Mouse (Mus musculus) layer of hippocampus, postnatal 25 days (tissue): Measurements from ENCODE around the gene Fam184a. TPM values are rescaled to one million over a fixed set of nuclear protein-coding genes. Genes with fewer than 3 reads are reported as not detected.
"Not testable (repeated sequence)": the region's sequence is repeated elsewhere in the genome, so short reads cannot be mapped to it uniquely, and the experiment has no call there.

ENCODE experiments used
- DNase-seq, 2 experiments: peaks; one replicate each; pipeline ENCODE4 v3.0.0; 2022; ENCODE audit warnings: mixed read lengths in 2 of 2, low spot score in 1 of 2; ENCODE audit errors: extremely low spot score in 1 of 2
- total RNA-seq, 2 experiments: library from RNA; stranded (reverse); gene quantifications; 2 replicates each; pipeline ENCODE4 v1.2.3; 2021

Gene Fam184a
- total RNA-seq, 2 experiments from 2014 or later: 19.9 to 25.6 TPM

GRCm38 (mm10) chr10:53694757-53695156 lies 56.2 kb downstream of the Fam184a start:
- no peak for DNase-seq

- DNase-seq: no peak
These were observed 59.7 kb downstream of the Fam184a start for GRCm38 (mm10) chr10:53691263-53691662.

GRCm38 (mm10) chr10:53688952-53689584 lies 61.9 kb downstream of the Fam184a start:
- no peak for DNase-seq

- DNase-seq: no peak
These were observed 62.4 kb downstream of the Fam184a start for GRCm38 (mm10) chr10:53688533-53688932.

- DNase-seq: no peak
These were observed 63.0 kb downstream of the Fam184a start for GRCm38 (mm10) chr10:53687888-53688287.

- no peak for DNase-seq
These were observed 65.1 kb downstream of the Fam184a start for GRCm38 (mm10) chr10:53685806-53686205.

- DNase-seq: no peak
These were observed 67.7 kb downstream of the Fam184a start for GRCm38 (mm10) chr10:53683226-53683625.

GRCm38 (mm10) chr10:53679690-53680557 lies 71.0 kb downstream of the Fam184a start:
- no peak for DNase-seq

- no peak for DNase-seq
These were observed 89.1 kb downstream of the Fam184a start for GRCm38 (mm10) chr10:53661788-53662187.

- not testable (repeated sequence) for DNase-seq
These were observed 96.7 kb downstream of the Fam184a start for GRCm38 (mm10) chr10:53654239-53654638.

- no peak for DNase-seq
These were observed 100.2 kb downstream of the Fam184a start for GRCm38 (mm10) chr10:53650683-53651082.

- peak in 1 of 2 experiments; percentile 24 for DNase-seq
These were observed 109.4 kb downstream of the Fam184a start for GRCm38 (mm10) chr10:53641507-53641906.

GRCm38 (mm10) chr10:53635246-53635971 lies 115.5 kb downstream of the Fam184a start:
- no peak for DNase-seq

- no peak for DNase-seq
These were observed 116.8 kb downstream of the Fam184a start for GRCm38 (mm10) chr10:53634160-53634559.

- DNase-seq: not testable (repeated sequence)
These were observed 120.6 kb downstream of the Fam184a start, which contains the start of gene Mcm9 for GRCm38 (mm10) chr10:53630339-53630738. TSS of gene Mcm9 (minus strand) at chr10:53630439.

GRCm38 (mm10) chr10:53629918-53630250 lies 121.0 kb downstream of the Fam184a start:
- peak; percentile 80 to 83 for DNase-seq

GRCm38 (mm10) chr10:53629247-53629917 lies 121.5 kb downstream of the Fam184a start:
- DNase-seq: peak; percentile 73 to 74

- no peak for DNase-seq
These were observed 134.9 kb downstream of the Fam184a start for GRCm38 (mm10) chr10:53615850-53616616.

GRCm38 (mm10) chr10:53613955-53614354 lies 137.0 kb downstream of the Fam184a start:
- DNase-seq: no peak

- DNase-seq: peak; percentile 20 to 22
These were observed 138.8 kb downstream of the Fam184a start for GRCm38 (mm10) chr10:53612172-53612571.
